Mouse (Mus musculus) lung, embryonic 14.5 days (tissue): ENCODE measurements around the gene Kcnh1. TPM values are rescaled to one million over a fixed set of nuclear protein-coding genes. Genes with fewer than 3 reads are reported as not detected.

Source experiments
- ATAC-seq: fragments of 200-750 bp; cut with Nextera tagmentation; 2 replicates; pipeline ENCODE4 v1.8.0; 2017; ENCODE audit warnings: mild to moderate bottlenecking, moderate TSS enrichment, moderate library complexity; ENCODE audit not compliant: insufficient read depth
- DNase-seq: peaks from one replicate; pipeline ENCODE4 v3.0.0-alpha.2; 2015
- H3K27ac ChIP-seq: fragments of 300-500 bp; sonication (generic); 2 replicates; pipeline ENCODE4 v1.5.1; 2014; ENCODE audit warnings: low read depth, mild to moderate bottlenecking, moderate library complexity
- H3K27me3 ChIP-seq: fragments of 300-500 bp; sonication (generic); 2 replicates; pipeline ENCODE4 v1.6.1; 2014; ENCODE audit warnings: low read length, control low read depth; ENCODE audit not compliant: insufficient read depth
- H3K36me3 ChIP-seq: fragments of 300-500 bp; sonication (generic); 2 replicates; pipeline ENCODE4 v1.6.1; 2014; ENCODE audit warnings: control low read depth; ENCODE audit not compliant: insufficient read depth
- H3K4me1 ChIP-seq: fragments of 300-500 bp; sonication (generic); 2 replicates; pipeline ENCODE4 v1.6.1; 2014; ENCODE audit warnings: antibody characterized with exemption, control low read depth; ENCODE audit not compliant: insufficient read depth
- H3K4me2 ChIP-seq: fragments of 300-500 bp; sonication (generic); 2 replicates; pipeline ENCODE4 v1.6.1; 2014; ENCODE audit warnings: mild to moderate bottlenecking
- H3K4me3 ChIP-seq: fragments of 300-500 bp; sonication (generic); 2 replicates; pipeline ENCODE4 v1.5.1; 2014; ENCODE audit warnings: low read depth, low read length
- H3K9ac ChIP-seq: fragments of 300-500 bp; sonication (generic); 2 replicates; pipeline ENCODE4 v1.6.1; 2014
- H3K9me3 ChIP-seq: fragments of 300-500 bp; sonication (generic); 2 replicates; pipeline ENCODE4 v1.6.1; 2016; ENCODE audit warnings: low read depth, low read length, control low read depth
- CTCF ChIP-seq: IDR thresholded peaks from 2 replicates; pipeline ENCODE4 v1.5.1; 2016; ENCODE audit warnings: antibody characterized with exemption, low read depth
- WGBS: fragments of 180-500 bp; shearing (Covaris S2); extraction: QIAGEN DNeasy Blood & Tissue Kit; methylation state at CpG from one replicate; pipeline ENCODE4 v1.1.7; 2014; 5-methylcytosine and 5-hydroxymethylcytosine counted together
- polyA plus RNA-seq: library from polyadenylated mRNA; unstranded; fragments of >200 nt; fragmentation: Nextera tagmentation; extraction: Ambion mirVana; gene quantifications from 2 replicates; pipeline ENCODE4 v1.2.1, GENCODE M21; 2014

Kcnh1 gene
- polyA plus RNA-seq, 1 experiment from 2014 or later, result 2.0 TPM

GRCm38 (mm10) chr1:192520836-192521435, 330.4 kb downstream of the Kcnh1 start:
- 41% methylated on average over 13 of the region's 13 CpGs for WGBS
- no peaks in the 10 kb centered on the region for H3K4me1 ChIP-seq
- peak; percentile 24 for DNase-seq
- no peak overlapping the region for H3K9ac ChIP-seq
- H3K27me3 ChIP-seq, result no peaks in the 10 kb centered on the region
- no peak for TF ChIP-seq CTCF
- no peaks in the 10 kb centered on the region for H3K9me3 ChIP-seq
- no peak overlapping the region for H3K27ac ChIP-seq
- no peaks in the 10 kb centered on the region for H3K36me3 ChIP-seq
- H3K4me2 ChIP-seq, result no peak overlapping the region
- no peak for ATAC-seq
- no peak overlapping the region for H3K4me3 ChIP-seq

GRCm38 (mm10) chr1:192522376-192523178, 332.0 kb downstream of the Kcnh1 start:
- ATAC-seq (no peak), DNase-seq (peak; percentile 14)
- Histone ChIP-seq H3K4me3 (no peak overlapping the region), H3K27me3 (no peaks in the 10 kb centered on the region), H3K27ac (no peak overlapping the region), H3K9me3 (no peaks in the 10 kb centered on the region), H3K4me2 (no peak overlapping the region), H3K36me3 (no peaks in the 10 kb centered on the region), H3K9ac (no peak overlapping the region), H3K4me1 (no peaks in the 10 kb centered on the region)
- 38% methylated on average over 12 of the region's 12 CpGs for WGBS
- no peak for TF ChIP-seq CTCF

GRCm38 (mm10) chr1:192525711-192526350, 335.3 kb downstream of the Kcnh1 start:
- Histone ChIP-seq H3K4me2 (no peak overlapping the region), H3K9ac (no peak overlapping the region), H3K4me1 (no peaks in the 10 kb centered on the region), H3K4me3 (no peak overlapping the region), H3K36me3 (no peaks in the 10 kb centered on the region), H3K9me3 (no peaks in the 10 kb centered on the region), H3K27me3 (no peaks in the 10 kb centered on the region), H3K27ac (no peak overlapping the region)
- WGBS, result 59% methylated on average over 14 of the region's 14 CpGs
- ATAC-seq (no peak), DNase-seq (no peak)
- TF ChIP-seq CTCF, result 0 out of 2 replicates have a peak, but pooled peaks have one; percentile 2

GRCm38 (mm10) chr1:192531490-192532146, 341.0 kb downstream of the Kcnh1 start:
- Histone ChIP-seq H3K4me2 (no peak overlapping the region), H3K9ac (no peak overlapping the region), H3K36me3 (no peaks in the 10 kb centered on the region), H3K27me3 (no peaks in the 10 kb centered on the region), H3K9me3 (no peaks in the 10 kb centered on the region), H3K4me3 (no peak overlapping the region), H3K27ac (peak overlapping the region; percentile 54; the same call in 1 of the 2 replicates), H3K4me1 (no peaks in the 10 kb centered on the region)
- no peak for DNase-seq
- TF ChIP-seq CTCF, result no peak
- ATAC-seq, result no peak
- WGBS, result 59% methylated on average over 2 of the region's 2 CpGs

GRCm38 (mm10) chr1:192532212-192532611, 341.6 kb downstream of the Kcnh1 start:
- Histone ChIP-seq H3K9ac (no peak overlapping the region), H3K27ac (no peak overlapping the region), H3K4me2 (no peak overlapping the region), H3K4me3 (no peak overlapping the region), H3K4me1 (no peaks in the 10 kb centered on the region), H3K27me3 (no peaks in the 10 kb centered on the region), H3K36me3 (no peaks in the 10 kb centered on the region), H3K9me3 (no peaks in the 10 kb centered on the region)
- 36% methylated on average over 2 of the region's 2 CpGs for WGBS
- no peak for TF ChIP-seq CTCF
- DNase-seq (peak; percentile 41), ATAC-seq (peak; percentile 54; the same call in 1 of the 2 replicates)

- Histone ChIP-seq H3K36me3 (no peaks in the 10 kb centered on the region), H3K4me2 (no peak overlapping the region), H3K9ac (no peak overlapping the region), H3K4me3 (no peak overlapping the region), H3K4me1 (no peaks in the 10 kb centered on the region), H3K9me3 (no peaks in the 10 kb centered on the region), H3K27me3 (no peaks in the 10 kb centered on the region), H3K27ac (no peak overlapping the region)
- TF ChIP-seq CTCF, result no peak
- ATAC-seq, result no peak
- DNase-seq, result no peak
Measured at GRCm38 (mm10) chr1:192533016-192533415, 342.4 kb downstream of the Kcnh1 start.
